Mouse (Mus musculus): ENCODE results near the gene Mybbp1a. TPM values are rescaled to one million over a fixed set of nuclear protein-coding genes. Genes with fewer than 3 reads are reported as not detected.

Gene Mybbp1a
- total and polyA plus RNA-seq, 3 experiments, result 344 to 3,394 (median 602) TPM

DNA sequence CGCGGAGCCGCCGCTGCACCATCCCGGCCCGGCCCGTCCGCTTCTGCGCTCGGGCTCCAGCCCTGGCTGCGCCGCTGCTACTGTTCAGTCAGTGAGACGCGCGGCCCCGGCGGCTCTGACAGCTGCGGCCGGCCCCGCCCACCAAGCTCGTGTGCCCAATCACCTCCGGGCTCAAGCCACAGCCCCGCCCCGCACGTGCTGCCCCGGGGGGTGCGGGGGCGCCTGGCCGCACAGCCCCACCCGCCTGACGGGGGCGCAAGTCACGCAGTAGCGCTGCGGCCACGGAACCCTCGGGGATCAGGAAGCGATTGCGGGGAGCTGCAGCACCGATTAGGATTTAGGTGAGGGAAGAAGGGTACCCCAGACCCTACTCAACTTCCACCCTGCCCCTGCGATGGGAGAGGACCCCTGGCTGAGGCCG lies 48.7 kb downstream of the Mybbp1a start, which contains the start of gene Spns2 (continued):
- TF ChIP-seq ZMIZ1 (IDR thresholded peaks at IDR 0.05; ENCODE audit: low read depth, low read length) (no peak), UBTF (IDR thresholded peaks at IDR 0.05; ENCODE audit: borderline replicate concordance, insufficient read depth, low read depth, low read length) (no peak)

DNA sequence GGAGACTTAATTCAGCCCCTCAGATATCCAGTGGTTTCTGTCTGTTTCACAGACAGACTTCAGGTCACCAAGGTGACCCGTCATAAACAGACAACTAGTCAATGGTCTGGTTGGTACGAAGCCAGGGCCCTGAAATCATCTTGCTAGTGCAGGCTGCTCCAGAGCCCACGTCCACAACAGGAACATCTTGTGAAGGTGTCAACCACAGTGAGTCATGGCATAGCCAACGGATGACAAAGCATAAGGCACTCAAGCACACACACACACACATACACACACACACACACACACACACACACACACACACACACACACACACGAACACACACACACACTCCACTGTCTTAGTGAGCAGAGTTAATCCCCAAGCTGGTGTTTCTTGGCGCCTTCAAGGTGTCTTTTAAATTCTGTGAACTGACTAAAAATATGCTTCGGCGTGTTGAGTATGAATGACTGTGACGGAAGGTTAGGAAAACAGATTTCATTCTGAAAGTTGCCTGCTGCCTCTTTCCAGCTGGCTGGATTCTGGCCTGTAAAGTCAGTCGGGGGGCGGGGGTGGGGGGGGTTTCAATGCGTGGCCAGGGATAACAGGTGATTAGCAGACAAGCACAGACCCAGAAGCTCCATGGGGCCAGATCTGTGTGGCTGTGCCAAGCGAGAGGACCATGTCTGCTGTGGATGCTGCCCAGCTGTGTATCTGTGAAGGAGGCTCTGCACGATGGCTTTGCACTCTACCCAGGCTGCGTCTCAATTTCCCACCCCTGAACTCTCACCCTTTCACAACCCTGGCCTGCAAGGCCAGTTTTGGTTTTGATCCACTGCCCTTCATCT lies 50.2 kb downstream of the Mybbp1a start:
- no peaks in the 10 kb centered on the region for H3K79me2 ChIP-seq (ENCODE audit: control insufficient read depth, insufficient read depth, low read length, poor library complexity)
- peaks cover 0 to 9% of the 10 kb centered on the region in 2 experiments; a peak in 2 of 4 replicates for H3K27me3 ChIP-seq (ENCODE audit: control insufficient read depth in 1 of 2, insufficient read depth in 2 of 2, low read length in 2 of 2)
- H3K4me3 ChIP-seq (ENCODE audit: control insufficient read depth in 1 of 2, insufficient read depth in 1 of 2, low read depth in 2 of 2, low read length in 2 of 2), result no peak overlapping the region
- H3K9ac ChIP-seq (ENCODE audit: control insufficient read depth, low read depth, low read length, poor library complexity, severe bottlenecking), result no peak overlapping the region
- no peaks in the 10 kb centered on the region for H3K9me3 ChIP-seq (replicated peaks; ENCODE audit: insufficient read depth, low read length)
- peaks cover 0 to 17% of the 10 kb centered on the region in 2 experiments; a peak in 2 of 4 replicates for H3K4me1 ChIP-seq (ENCODE audit: control insufficient read depth in 1 of 2, insufficient read depth in 2 of 2, low read length in 2 of 2)
- H3K36me3 ChIP-seq (ENCODE audit: control insufficient read depth in 1 of 2, insufficient read depth in 2 of 2, low read length in 2 of 2), result peaks cover 0 to 5% of the 10 kb centered on the region in 2 experiments; a peak in 2 of 4 replicates
- peak; percentile 55 for DNase-seq (ENCODE audit: low read depth, low spot score)
- TF ChIP-seq E2F4 (IDR thresholded peaks at IDR 0.05; ENCODE audit: borderline replicate concordance, low read depth, low read length), result no peak
- H3K27ac ChIP-seq (ENCODE audit: control insufficient read depth, low read depth, low read length), result no peak overlapping the region

DNA sequence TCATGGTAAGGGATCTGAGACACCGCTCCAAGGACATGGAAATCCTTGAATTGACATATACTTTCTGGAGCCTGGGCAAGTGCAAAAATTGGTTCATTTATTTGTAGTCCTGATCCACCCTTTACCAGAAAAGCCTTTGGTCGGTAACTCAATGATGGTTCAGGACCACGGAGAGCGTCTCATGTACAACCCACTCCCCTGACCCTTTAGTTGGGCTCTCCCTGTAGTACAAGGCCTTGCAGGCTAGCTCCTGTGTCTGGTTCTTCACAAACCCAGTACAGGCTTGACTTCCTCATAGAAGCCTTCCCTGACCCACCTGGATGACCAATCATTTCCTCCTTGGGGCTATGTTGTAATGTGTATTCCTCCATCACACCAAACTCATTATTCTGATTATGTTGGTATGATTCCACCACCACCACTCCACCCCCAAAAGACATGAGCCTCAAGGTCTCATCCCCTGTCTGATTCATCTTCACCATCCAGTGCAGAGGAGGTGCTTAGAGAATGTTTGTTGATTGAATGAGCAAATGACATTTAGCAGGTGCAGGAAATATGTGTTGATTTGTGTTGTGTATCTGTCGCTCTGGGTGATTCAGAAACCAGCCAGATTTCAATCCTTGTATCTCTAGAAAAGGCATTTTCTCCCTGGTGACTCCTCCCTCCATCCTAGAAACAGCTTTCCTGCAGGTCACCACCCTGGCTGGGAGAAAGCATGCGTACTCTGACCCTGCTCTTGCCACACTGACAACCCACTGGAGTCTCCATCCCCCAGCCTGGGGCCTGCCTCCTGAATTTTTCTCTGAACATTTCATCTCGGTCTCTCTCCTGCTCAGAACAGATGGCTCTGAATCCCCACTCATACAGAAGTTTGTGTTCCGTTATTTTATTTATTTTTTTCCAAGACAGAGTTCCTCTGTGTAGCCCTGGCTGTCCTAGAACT lies 53.2 kb downstream of the Mybbp1a start:
- TF ChIP-seq HCFC1 (IDR thresholded peaks at IDR 0.05; ENCODE audit: low read depth, low read length), result 0 out of 2 replicates have a peak, but pooled peaks have one; percentile 18
- TF ChIP-seq USF1 (IDR thresholded peaks at IDR 0.05; ENCODE audit: low read depth, low read length), result no peak
- TF ChIP-seq UBTF (IDR thresholded peaks at IDR 0.05; ENCODE audit: borderline replicate concordance, insufficient read depth, low read depth, low read length), result no peak
- no peak for TF ChIP-seq CTCF (IDR thresholded peaks at IDR 0.05 in 2 of 3, conservative IDR thresholded peaks at IDR 0.05 in 1 of 3; ENCODE audit: control insufficient read depth in 1 of 3, insufficient read depth in 1 of 3, low read depth in 2 of 3, low read length in 3 of 3, poor library complexity in 1 of 3, severe bottlenecking in 1 of 3)
- TF ChIP-seq SIN3A (IDR thresholded peaks at IDR 0.05; ENCODE audit: low read length), result peak; percentile 76
- 0 out of 2 replicates have a peak, but pooled peaks have one; percentile 43 for TF ChIP-seq MXI1 (IDR thresholded peaks at IDR 0.05; ENCODE audit: low read depth, low read length)
- Histone ChIP-seq H3K27ac (ENCODE audit: control insufficient read depth, low read depth, low read length) (no peak overlapping the region), H3K79me2 (ENCODE audit: control insufficient read depth, insufficient read depth, low read length, poor library complexity) (no peaks in the 10 kb centered on the region), H3K4me3 (ENCODE audit: control insufficient read depth in 1 of 2, insufficient read depth in 1 of 2, low read depth in 2 of 2, low read length in 2 of 2) (no peak overlapping the region), H3K27me3 (ENCODE audit: control insufficient read depth in 1 of 2, insufficient read depth in 2 of 2, low read length in 2 of 2) (peaks cover 0 to under 1% of the 10 kb centered on the region in 2 experiments; a peak in 1 of 4 replicates), H3K9ac (ENCODE audit: control insufficient read depth, low read depth, low read length, poor library complexity, severe bottlenecking) (no peak overlapping the region), H3K36me3 (ENCODE audit: control insufficient read depth in 1 of 2, insufficient read depth in 2 of 2, low read length in 2 of 2) (no peaks in the 10 kb centered on the region), H3K9me3 (replicated peaks; ENCODE audit: insufficient read depth, low read length) (no peaks in the 10 kb centered on the region), H3K4me1 (ENCODE audit: control insufficient read depth in 1 of 2, insufficient read depth in 2 of 2, low read length in 2 of 2) (peaks cover 0 to under 1% of the 10 kb centered on the region in 2 experiments; a peak in 1 of 4 replicates)
- peak; percentile 77 for DNase-seq (ENCODE audit: low read depth, low spot score)

All from MEL (cell line).